ENCODE assay signal across 22 mouse cellular contexts in the genomic region with DNA sequence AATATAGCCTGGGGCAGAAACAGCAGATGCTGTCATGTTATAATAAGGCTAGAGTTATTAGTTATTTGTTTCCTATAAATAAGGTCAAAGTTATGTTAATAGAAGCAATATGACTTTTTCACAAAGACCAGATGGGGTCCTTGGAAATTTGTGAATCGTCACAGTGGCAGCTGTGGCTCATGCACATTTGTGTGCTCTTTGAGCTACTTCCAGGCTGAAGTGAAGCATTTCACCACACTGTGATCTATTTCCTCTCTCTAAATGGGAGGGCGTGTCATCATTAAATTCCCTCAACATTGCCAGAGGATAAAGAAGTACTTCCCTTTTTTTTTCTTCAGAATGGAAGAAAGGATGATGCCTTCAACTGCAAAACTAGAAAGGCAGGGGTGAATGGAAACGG.
A peak's percentile ranks its signal among the peaks of the same experiment; 100 is the strongest.
DNase-seq lines count a peak whose midpoint lies in the region; ATAC-seq and TF ChIP-seq lines count a peak whose summit lies in the region.
"Had no signal": no experiment of that assay in that cellular context is flagged by ENCODE, and none has a peak within 500 bp of the region (broad histone marks: within the 10 kb centered on the region; RNA-seq: fewer than 3 reads in every experiment).

No protein-coding gene starts in this region.

- TF ChIP-seq POLR2A in brain, embryonic 14.5 days (IDR thresholded peaks at IDR 0.05; ENCODE audit: borderline replicate concordance, extremely low read depth, insufficient read depth, insufficient read length, poor library complexity, severe bottlenecking), result no peak

- no peak for TF ChIP-seq CTCF in brain, embryonic 14.5 days (IDR thresholded peaks at IDR 0.05; ENCODE audit: borderline replicate concordance, extremely low read depth, insufficient read depth, insufficient read length)

- no peaks in the 10 kb centered on the region for H3K36me3 ChIP-seq in hindbrain, embryonic 12.5 days
- H3K36me3 ChIP-seq in hindbrain, embryonic 10.5 days, result no peaks in the 10 kb centered on the region
- H3K36me3 ChIP-seq: forebrain, embryonic 15.5 days; G1E; heart, embryonic 13.5 days; intestine, embryonic 15.5 days had no signal

- no peak overlapping the region for H3K4me3 ChIP-seq in hindbrain, embryonic 12.5 days
- no peak overlapping the region for H3K4me3 ChIP-seq in hindbrain, embryonic 10.5 days
- H3K4me3 ChIP-seq: forebrain, embryonic 15.5 days; heart, embryonic 13.5 days; intestine, embryonic 15.5 days had no signal

- H3K9ac ChIP-seq in hindbrain, embryonic 12.5 days, result no peak overlapping the region
- H3K9ac ChIP-seq: forebrain, embryonic 15.5 days; heart, embryonic 13.5 days; intestine, embryonic 15.5 days had no signal

- H3K4me2 ChIP-seq in hindbrain, embryonic 12.5 days (replicated peaks), result no peak overlapping the region
- H3K4me2 ChIP-seq: forebrain, embryonic 15.5 days; heart, embryonic 13.5 days; intestine, embryonic 15.5 days had no signal

- H3K27ac ChIP-seq in hindbrain, embryonic 12.5 days, result 0 out of 2 replicates have a peak overlapping the region, but pooled peaks have one; percentile 52
- no peak overlapping the region for H3K27ac ChIP-seq in hindbrain, embryonic 10.5 days
- H3K27ac ChIP-seq: forebrain, embryonic 15.5 days; heart, embryonic 13.5 days; intestine, embryonic 15.5 days had no signal

- no peak for DNase-seq in hindbrain, embryonic 10.5 days (ENCODE audit: low spot score)
- peak; percentile 18 for DNase-seq in 3T3-L1 (ENCODE audit: low read depth, low spot score)
- DNase-seq in NIH3T3 (ENCODE audit: low read depth), result peak; percentile 46
- DNase-seq in brain, embryonic 14.5 days (ENCODE audit: low read depth), result peak; percentile 33
- no peak for DNase-seq in layer of hippocampus, adult 18-20 months (ENCODE audit: low spot score in 2 of 2)
- DNase-seq in spleen, postnatal 14 days (ENCODE audit: low spot score in 2 of 2), result no peak
- DNase-seq: adrenal gland, adult 8-10 months; adrenal gland, postnatal 36 days; B cell, adult 2 months; cerebellum, adult 11 months; cerebellum, adult 8-10 months; cerebellum, postnatal 14 days; gastrocnemius, postnatal 36 days; heart, adult 11 months; heart, postnatal 4 days; kidney, adult 18-20 months had no signal

- 67% methylated on average over 3 of the region's 3 CpGs for WGBS in hindbrain, embryonic 12.5 days
- 77% methylated on average over 3 of the region's 3 CpGs for WGBS in hindbrain, embryonic 10.5 days

- no peaks in the 10 kb centered on the region for H3K9me3 ChIP-seq in hindbrain, embryonic 12.5 days (replicated peaks)
- no peaks in the 10 kb centered on the region for H3K9me3 ChIP-seq in hindbrain, embryonic 10.5 days
- H3K9me3 ChIP-seq: forebrain, embryonic 15.5 days; G1E; heart, embryonic 13.5 days; intestine, embryonic 15.5 days had no signal

- peak; percentile 84 for ATAC-seq in hindbrain, embryonic 12.5 days (ENCODE audit: low FRiP score)
- ATAC-seq: CD4-positive, CD25-positive, alpha-beta regulatory T cell, adult 4 months; forebrain, embryonic 15.5 days; intestine, embryonic 15.5 days had no signal

- H3K4me1 ChIP-seq in hindbrain, embryonic 12.5 days, result no peaks in the 10 kb centered on the region
- H3K4me1 ChIP-seq in hindbrain, embryonic 10.5 days (replicated peaks), result no peaks in the 10 kb centered on the region
- H3K4me1 ChIP-seq: forebrain, embryonic 15.5 days; intestine, embryonic 15.5 days had no signal

- H3K27me3 ChIP-seq in hindbrain, embryonic 12.5 days, result no peaks in the 10 kb centered on the region
- H3K27me3 ChIP-seq in hindbrain, embryonic 10.5 days (ENCODE audit: insufficient read depth, poor library complexity, severe bottlenecking), result no peaks in the 10 kb centered on the region
- H3K27me3 ChIP-seq: forebrain, embryonic 15.5 days; heart, embryonic 13.5 days; intestine, embryonic 15.5 days had no signal

Comparison
In these comparisons a context has a peak if more than half of its experiments do, and no peak if none do; other contexts are left out.
1. DNase-seq: peak in 3T3-L1 (single experiment), NIH3T3 (single experiment) and brain, embryonic 14.5 days (single experiment); none in hindbrain, embryonic 10.5 days (single experiment), layer of hippocampus, adult 18-20 months (0 of 2) and spleen, postnatal 14 days (0 of 2).